Mouse (Mus musculus) ES-Bruce4 (cell line): Measurements from ENCODE around the gene Elf2.

Experiments
- CTCF ChIP-seq: IDR thresholded peaks from one replicate; pipeline ENCODE4 v1.8.1; 2011; ENCODE audit warnings: low read depth, low read length
- POLR2A ChIP-seq: IDR thresholded peaks from one replicate; pipeline ENCODE4 v1.8.1; 2011; ENCODE audit warnings: low read length; ENCODE audit not compliant: insufficient read depth

- TF ChIP-seq POLR2A (no peak), CTCF (no peak)
Observed at GRCm38 (mm10) chr3:51321141-51321540, 19.3 kb downstream of the Elf2 start.
